Mouse (Mus musculus) heart, postnatal 0 days (tissue): ENCODE results near the gene Haspin. TPM values are rescaled to one million over a fixed set of nuclear protein-coding genes. Genes with fewer than 3 reads are reported as not detected.

ENCODE experiments used
- ATAC-seq: fragments of 200-750 bp; cut with Nextera tagmentation; 2 replicates; pipeline ENCODE4 v1.8.0; 2017; ENCODE audit warnings: low read depth, moderate number of reproducible peaks, moderate library complexity; ENCODE audit not compliant: insufficient read depth
- DNase-seq: peaks from one replicate; pipeline ENCODE4 v3.0.0-alpha.2; 2016; ENCODE audit warnings: low spot score
- H3K27ac ChIP-seq: fragments of 300-500 bp; sonication (generic); 2 replicates; pipeline ENCODE4 v1.5.1; 2014; ENCODE audit warnings: low read depth, mild to moderate bottlenecking
- H3K27me3 ChIP-seq: fragments of 300-500 bp; sonication (generic); 2 replicates; pipeline ENCODE4 v1.6.1; 2014; ENCODE audit warnings: low read length, mixed read lengths; ENCODE audit not compliant: control insufficient read depth, insufficient read depth
- H3K36me3 ChIP-seq: fragments of 300-500 bp; sonication (generic); replicated peaks from 2 replicates; pipeline ENCODE4 v1.6.1; 2014; ENCODE audit warnings: low read length, mixed read lengths; ENCODE audit not compliant: control insufficient read depth, insufficient read depth
- H3K4me1 ChIP-seq: fragments of 300-500 bp; sonication (generic); 2 replicates; pipeline ENCODE4 v1.6.1; 2014; ENCODE audit warnings: antibody characterized with exemption; ENCODE audit not compliant: control insufficient read depth, insufficient read depth
- H3K4me2 ChIP-seq: fragments of 300-500 bp; sonication (generic); 2 replicates; pipeline ENCODE4 v1.6.1; 2014; ENCODE audit warnings: low read depth, mild to moderate bottlenecking, low read length, moderate library complexity
- H3K4me3 ChIP-seq: fragments of 300-500 bp; sonication (generic); 2 replicates; pipeline ENCODE4 v1.5.1; 2014; ENCODE audit warnings: low read depth, low read length
- H3K9ac ChIP-seq: fragments of 300-500 bp; sonication (generic); replicated peaks from 2 replicates; pipeline ENCODE4 v1.6.1; 2014; ENCODE audit warnings: low read depth, low read length, mixed read lengths
- H3K9me3 ChIP-seq: fragments of 300-500 bp; sonication (generic); replicated peaks from 2 replicates; pipeline ENCODE4 v1.6.1; 2016; ENCODE audit warnings: low read length; ENCODE audit not compliant: control insufficient read depth
- CTCF ChIP-seq: IDR thresholded peaks from 2 replicates; pipeline ENCODE4 v1.5.1; 2016; ENCODE audit warnings: antibody characterized with exemption, control low read depth, low read depth
- EP300 ChIP-seq: IDR thresholded peaks from 2 replicates; pipeline ENCODE4 v1.6.1; 2016; ENCODE audit warnings: antibody characterized with exemption, low read depth
- WGBS: fragments of 180-500 bp; shearing (Covaris S2); extraction: QIAGEN DNeasy Blood & Tissue Kit; methylation state at CpG from one replicate; pipeline ENCODE4 v1.1.7; 2014; 5-methylcytosine and 5-hydroxymethylcytosine counted together
- polyA plus RNA-seq: library from polyadenylated mRNA; unstranded; fragments of >200 nt; fragmentation: Nextera tagmentation; extraction: Ambion mirVana; gene quantifications from 2 replicates; pipeline ENCODE4 v1.2.1, GENCODE M21; 2015
- total RNA-seq: library from RNA; depleted of rRNA; stranded (reverse); fragments of >200 nt; gene quantifications from 2 replicates; pipeline ENCODE4 v1.2.3, GENCODE M21; 2014; ENCODE audit warnings: low replicate concordance; rRNA removed

The Haspin gene
- total RNA-seq (2.4 and 6.0 TPM in 2 replicates), polyA plus RNA-seq (3.0 and 4.0 TPM in 2 replicates)

DNA sequence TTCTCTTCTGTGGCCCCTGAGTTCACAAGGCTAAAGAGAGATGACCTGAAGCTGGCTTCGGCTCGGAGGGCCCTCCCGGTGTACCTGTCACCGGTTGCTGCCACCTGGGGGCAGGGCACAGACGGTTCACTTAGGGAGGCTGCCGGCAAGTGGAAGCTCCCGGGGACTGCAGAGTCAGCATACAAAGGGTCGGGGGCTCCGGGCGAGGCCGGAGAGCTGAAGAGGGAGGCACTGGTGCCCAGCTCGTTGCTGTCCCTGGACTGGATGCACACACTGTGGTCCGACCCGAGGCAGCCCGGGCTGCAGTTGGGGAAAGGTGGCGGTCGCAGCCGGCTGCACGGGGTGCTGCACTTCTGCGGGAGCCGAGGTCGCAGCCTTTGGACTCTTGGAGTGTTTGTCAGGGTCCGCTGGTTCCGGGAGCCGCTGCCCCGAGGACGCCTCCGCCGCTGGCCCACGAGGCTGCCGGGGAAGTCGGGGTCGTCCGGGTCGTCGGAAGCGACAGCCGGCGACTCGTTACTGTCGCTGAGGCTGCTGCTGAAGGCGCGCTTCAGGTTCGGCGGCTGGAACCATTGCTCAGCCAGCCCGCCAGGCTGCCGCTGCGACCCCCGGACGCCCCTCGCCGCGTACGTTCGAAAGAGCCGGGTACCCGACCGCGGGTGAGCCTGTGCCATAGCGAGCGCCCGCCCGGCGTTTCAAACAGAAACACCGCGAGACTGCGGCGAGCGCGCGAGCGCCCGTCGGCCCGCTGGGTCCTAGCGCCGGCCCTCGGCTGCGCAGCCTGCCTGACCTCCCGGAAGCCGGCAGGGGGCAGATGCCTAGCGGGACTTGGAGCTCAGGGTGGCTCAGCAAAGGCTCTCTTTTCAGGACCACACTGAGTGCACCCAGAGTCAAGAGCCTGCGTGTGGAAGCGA is at the start of gene Haspin:
Haspin (minus strand) TSS at position 704 of the 911 bp plus-strand sequence.
- Histone ChIP-seq H3K4me1 (peaks cover 30% of the 10 kb centered on the region), H3K9me3 (no peaks in the 10 kb centered on the region), H3K9ac (peak within 1 kb of the TSS; percentile 62), H3K27me3 (no peaks in the 10 kb centered on the region), H3K4me2 (peak within 1 kb of the TSS; percentile 90), H3K27ac (0 out of 2 replicates have a peak within 1 kb of the TSS, but pooled peaks have one; percentile 8), H3K4me3 (peak within 1 kb of the TSS; percentile 83), H3K36me3 (peaks cover 10% of the 10 kb centered on the region; the same call in 1 of the 2 replicates)
- WGBS = under 1% methylated on average over 82 of the region's 84 CpGs
- TF ChIP-seq EP300 (peak; percentile 97), CTCF (peak; percentile 94)
- DNase-seq = peak; percentile 84
- ATAC-seq = peak; percentile 96

DNA sequence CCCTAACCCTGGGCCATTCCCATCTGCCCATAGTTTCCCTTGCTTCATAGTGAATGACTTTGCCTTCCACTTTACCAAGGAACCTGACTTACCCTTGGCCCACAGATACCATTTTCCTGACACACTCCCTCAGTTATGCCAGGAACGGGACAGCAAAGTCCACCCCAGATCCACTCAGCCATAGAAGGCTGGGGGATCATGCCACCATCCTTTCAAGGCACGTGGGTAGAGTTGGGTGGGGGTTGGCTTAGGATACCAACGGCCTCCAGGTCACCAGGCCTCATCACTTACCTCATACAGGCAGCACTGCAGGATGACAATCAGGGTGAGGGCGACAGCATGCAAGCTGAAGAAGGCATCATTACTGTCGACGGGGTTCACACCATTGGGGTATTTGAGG is 49.1 kb upstream of the Haspin start:
- H3K27ac ChIP-seq = no peak overlapping the region
- ATAC-seq (no peak), DNase-seq (no peak)
- no peak overlapping the region for H3K4me2 ChIP-seq
- 85% methylated on average over 6 of the region's 6 CpGs for WGBS
- no peak for TF ChIP-seq EP300
- no peaks in the 10 kb centered on the region for H3K4me1 ChIP-seq
- no peaks in the 10 kb centered on the region for H3K9me3 ChIP-seq
- no peak overlapping the region for H3K4me3 ChIP-seq
- no peak overlapping the region for H3K9ac ChIP-seq
- H3K27me3 ChIP-seq = no peaks in the 10 kb centered on the region
- H3K36me3 ChIP-seq = peaks cover 73% of the 10 kb centered on the region

DNA sequence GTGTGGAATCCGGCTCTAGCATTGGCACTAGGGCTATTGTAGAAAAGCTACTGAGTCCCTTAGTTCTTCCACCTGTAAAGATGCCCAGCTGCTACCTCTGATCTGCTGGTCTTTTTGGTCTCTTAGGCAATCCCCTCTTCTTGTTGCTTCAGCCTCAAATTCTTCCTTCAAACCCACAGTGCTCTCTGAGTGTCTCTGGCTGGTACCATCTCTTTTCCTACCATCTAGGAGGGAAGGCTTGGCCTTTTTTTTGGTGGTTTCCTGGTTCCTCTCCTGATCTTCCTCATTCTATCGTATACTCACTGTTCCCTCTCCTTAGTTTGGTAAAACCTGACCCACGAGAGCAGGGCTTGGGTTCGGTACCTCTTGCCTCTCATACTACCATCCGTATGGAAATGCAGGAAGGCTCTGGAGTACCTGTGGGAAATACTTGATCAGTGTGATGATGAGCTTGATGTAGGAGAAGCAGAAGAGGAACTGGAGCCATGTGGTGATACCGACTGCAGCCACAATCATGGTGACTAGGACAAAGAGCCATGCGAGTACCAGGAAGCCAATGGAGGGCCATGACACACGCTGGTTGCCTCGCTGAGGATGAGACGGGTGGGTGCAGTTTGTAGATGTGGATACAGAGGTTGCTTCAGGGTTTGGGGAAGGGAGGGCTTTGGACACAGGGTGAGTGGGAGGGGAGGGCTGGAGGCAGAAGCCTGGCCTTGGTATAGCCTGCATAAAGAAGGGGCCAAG is 48.0 kb upstream of the Haspin start:
- no peak overlapping the region for H3K27ac ChIP-seq
- TF ChIP-seq EP300 = no peak
- no peak for TF ChIP-seq CTCF
- no peaks in the 10 kb centered on the region for H3K27me3 ChIP-seq
- H3K4me3 ChIP-seq = no peak overlapping the region
- H3K9me3 ChIP-seq = no peaks in the 10 kb centered on the region
- no peaks in the 10 kb centered on the region for H3K4me1 ChIP-seq
- 85% methylated on average over 10 of the region's 10 CpGs for WGBS
- ATAC-seq (0 out of 2 replicates have a peak, but pooled peaks have one; percentile 17), DNase-seq (no peak)
- H3K4me2 ChIP-seq = no peak overlapping the region
- peaks cover 66% of the 10 kb centered on the region for H3K36me3 ChIP-seq
- H3K9ac ChIP-seq = no peak overlapping the region

DNA sequence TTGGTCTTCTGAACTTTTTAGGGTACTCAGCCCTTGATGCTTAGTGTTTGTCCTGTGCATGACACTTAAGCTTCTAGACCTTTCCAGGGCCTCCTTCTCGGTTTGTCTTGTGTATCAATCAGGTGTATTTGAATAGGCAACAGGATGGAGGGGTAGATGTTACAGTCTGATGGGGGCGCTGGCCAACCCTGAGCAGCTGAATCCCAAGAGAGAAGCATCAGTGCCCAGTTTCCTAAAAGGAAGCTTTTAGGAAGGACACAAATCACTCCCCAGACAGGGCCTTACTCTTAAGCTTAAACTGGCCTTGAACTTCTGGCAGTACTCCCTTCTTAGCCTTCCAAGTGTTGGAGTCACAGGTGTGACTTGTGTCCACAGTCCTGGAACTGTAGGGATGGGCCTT is 39.8 kb upstream of the Haspin start:
- Histone ChIP-seq H3K4me3 (peak overlapping the region; percentile 77), H3K9me3 (no peaks in the 10 kb centered on the region), H3K27ac (peak overlapping the region; percentile 97), H3K36me3 (peaks cover 28% of the 10 kb centered on the region), H3K27me3 (no peaks in the 10 kb centered on the region), H3K9ac (peak overlapping the region; percentile 77), H3K4me1 (peaks cover 20% of the 10 kb centered on the region; the same call in 1 of the 2 replicates), H3K4me2 (peak overlapping the region; percentile 77)
- WGBS = 0% methylated on average over 2 of the region's 2 CpGs
- no peak for DNase-seq
- TF ChIP-seq EP300 (no peak), CTCF (no peak)
- no peak for ATAC-seq

DNA sequence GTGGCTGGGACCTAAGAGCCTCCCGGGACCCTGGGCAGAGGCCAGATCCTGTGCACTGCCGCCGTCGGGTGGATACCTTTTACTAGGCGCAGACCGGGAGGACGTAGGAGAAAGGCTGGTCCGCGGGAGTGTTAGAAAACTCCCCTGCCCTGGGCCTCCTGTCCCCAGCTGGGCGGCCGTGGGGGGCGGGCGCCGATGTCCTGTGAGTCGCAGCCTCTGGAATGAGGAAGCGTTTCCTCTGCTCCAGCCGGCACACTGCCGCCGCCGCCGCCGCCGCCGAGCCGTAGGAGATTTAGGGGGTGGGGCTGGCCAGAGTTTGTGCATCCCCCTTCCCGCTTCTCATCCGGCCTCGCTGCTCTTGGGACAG is 39.4 kb upstream of the Haspin start:
- TF ChIP-seq EP300 = no peak
- TF ChIP-seq CTCF = peak; percentile 2; the same call in 1 of the 2 replicates
- peak overlapping the region; percentile 97 for H3K27ac ChIP-seq
- no peaks in the 10 kb centered on the region for H3K27me3 ChIP-seq
- DNase-seq (peak; percentile 89), ATAC-seq (peak; percentile 90)
- H3K36me3 ChIP-seq = peaks cover 26% of the 10 kb centered on the region
- peak overlapping the region; percentile 77 for H3K9ac ChIP-seq
- peaks cover 22% of the 10 kb centered on the region; the same call in 1 of the 2 replicates for H3K4me1 ChIP-seq
- peak overlapping the region; percentile 77 for H3K4me3 ChIP-seq
- peak overlapping the region; percentile 77 for H3K4me2 ChIP-seq
- no peaks in the 10 kb centered on the region for H3K9me3 ChIP-seq
- WGBS = under 1% methylated on average over 28 of the region's 28 CpGs
